Mouse (Mus musculus): ENCODE measurements around the gene Ccdc170. TPM values are rescaled to one million over a fixed set of nuclear protein-coding genes. Genes with fewer than 3 reads are reported as not detected.

The Ccdc170 gene
- polyA plus RNA-seq, 1 experiment from 2014 or later: 0.06 TPM

GRCm38 (mm10) chr10:4491281-4491680, 9.0 kb downstream of the Ccdc170 start:
- WGBS: 45% methylated on average over 2 of the region's 3 CpGs
- Histone ChIP-seq H3K4me3 (ENCODE audit: low read depth, low read length) (no peak overlapping the region), H3K9me3 (replicated peaks; ENCODE audit: control insufficient read depth, low read length) (no peaks in the 10 kb centered on the region), H3K36me3 (replicated peaks; ENCODE audit: control insufficient read depth, insufficient read depth, low read depth, low read length) (no peaks in the 10 kb centered on the region), H3K4me1 (ENCODE audit: control insufficient read depth, insufficient read depth, low read length) (no peaks in the 10 kb centered on the region), H3K9ac (replicated peaks; ENCODE audit: low read length) (no peak overlapping the region), H3K27ac (replicated peaks; ENCODE audit: low read depth, low read length) (no peak overlapping the region), H3K27me3 (ENCODE audit: control insufficient read depth, insufficient read depth, low read length) (no peaks in the 10 kb centered on the region), H3K4me2 (ENCODE audit: low read depth, low read length) (no peak overlapping the region)
- DNase-seq (ENCODE audit: low spot score): no peak
- ATAC-seq (replicated peaks; ENCODE audit: insufficient number of reproducible peaks, low FRiP score, low TSS enrichment, low read depth): no peak

- Histone ChIP-seq H3K4me3 (ENCODE audit: low read depth, low read length) (no peak overlapping the region), H3K9me3 (replicated peaks; ENCODE audit: control insufficient read depth, low read length) (no peaks in the 10 kb centered on the region), H3K27me3 (ENCODE audit: control insufficient read depth, insufficient read depth, low read length) (no peaks in the 10 kb centered on the region), H3K4me1 (ENCODE audit: control insufficient read depth, insufficient read depth, low read length) (no peaks in the 10 kb centered on the region), H3K27ac (replicated peaks; ENCODE audit: low read depth, low read length) (no peak overlapping the region), H3K9ac (replicated peaks; ENCODE audit: low read length) (no peak overlapping the region), H3K4me2 (ENCODE audit: low read depth, low read length) (no peak overlapping the region), H3K36me3 (replicated peaks; ENCODE audit: control insufficient read depth, insufficient read depth, low read depth, low read length) (no peaks in the 10 kb centered on the region)
- DNase-seq (ENCODE audit: low spot score): no peak
- ATAC-seq (replicated peaks; ENCODE audit: insufficient number of reproducible peaks, low FRiP score, low TSS enrichment, low read depth): no peak
- WGBS: 47% methylated on average over 1 of the region's 1 CpGs
Measured at GRCm38 (mm10) chr10:4492045-4492444, 9.7 kb downstream of the Ccdc170 start.

- Histone ChIP-seq H3K4me3 (ENCODE audit: low read depth, low read length) (no peak overlapping the region), H3K9ac (replicated peaks; ENCODE audit: low read length) (no peak overlapping the region), H3K9me3 (replicated peaks; ENCODE audit: control insufficient read depth, low read length) (no peaks in the 10 kb centered on the region), H3K4me1 (ENCODE audit: control insufficient read depth, insufficient read depth, low read length) (no peaks in the 10 kb centered on the region), H3K27ac (replicated peaks; ENCODE audit: low read depth, low read length) (no peak overlapping the region), H3K27me3 (ENCODE audit: control insufficient read depth, insufficient read depth, low read length) (no peaks in the 10 kb centered on the region), H3K4me2 (ENCODE audit: low read depth, low read length) (no peak overlapping the region), H3K36me3 (replicated peaks; ENCODE audit: control insufficient read depth, insufficient read depth, low read depth, low read length) (no peaks in the 10 kb centered on the region)
- no peak for DNase-seq (ENCODE audit: low spot score)
- no peak for ATAC-seq (replicated peaks; ENCODE audit: insufficient number of reproducible peaks, low FRiP score, low TSS enrichment, low read depth)
- WGBS: 20% methylated on average over 4 of the region's 4 CpGs
Measured at GRCm38 (mm10) chr10:4492909-4493308, 10.6 kb downstream of the Ccdc170 start.

- DNase-seq (ENCODE audit: low spot score): no peak
- Histone ChIP-seq H3K9ac (replicated peaks; ENCODE audit: low read length) (no peak overlapping the region), H3K27me3 (ENCODE audit: control insufficient read depth, insufficient read depth, low read length) (no peaks in the 10 kb centered on the region), H3K4me2 (ENCODE audit: low read depth, low read length) (no peak overlapping the region), H3K9me3 (replicated peaks; ENCODE audit: control insufficient read depth, low read length) (no peaks in the 10 kb centered on the region), H3K4me1 (ENCODE audit: control insufficient read depth, insufficient read depth, low read length) (no peaks in the 10 kb centered on the region), H3K36me3 (replicated peaks; ENCODE audit: control insufficient read depth, insufficient read depth, low read depth, low read length) (no peaks in the 10 kb centered on the region), H3K27ac (replicated peaks; ENCODE audit: low read depth, low read length) (no peak overlapping the region), H3K4me3 (ENCODE audit: low read depth, low read length) (no peak overlapping the region)
- 91% methylated on average over 8 of the region's 8 CpGs for WGBS
- no peak for ATAC-seq (replicated peaks; ENCODE audit: insufficient number of reproducible peaks, low FRiP score, low TSS enrichment, low read depth)
Measured at GRCm38 (mm10) chr10:4503251-4503650, 20.9 kb downstream of the Ccdc170 start.

GRCm38 (mm10) chr10:4512725-4513124, 30.4 kb downstream of the Ccdc170 start:
- no peaks in the 10 kb centered on the region for H3K36me3 ChIP-seq (replicated peaks; ENCODE audit: control insufficient read depth, insufficient read depth, low read depth, low read length)
- H3K4me2 ChIP-seq (ENCODE audit: low read depth, low read length): no peak overlapping the region
- no peak overlapping the region for H3K27ac ChIP-seq (replicated peaks; ENCODE audit: low read depth, low read length)
- no peak for ATAC-seq (replicated peaks; ENCODE audit: insufficient number of reproducible peaks, low FRiP score, low TSS enrichment, low read depth)
- no peak overlapping the region for H3K4me3 ChIP-seq (ENCODE audit: low read depth, low read length)
- no peak for DNase-seq (ENCODE audit: low spot score)
- no peaks in the 10 kb centered on the region for H3K4me1 ChIP-seq (ENCODE audit: control insufficient read depth, insufficient read depth, low read length)
- WGBS: 79% methylated on average over 9 of the region's 9 CpGs
- no peaks in the 10 kb centered on the region for H3K9me3 ChIP-seq (replicated peaks; ENCODE audit: control insufficient read depth, low read length)
- H3K27me3 ChIP-seq (ENCODE audit: control insufficient read depth, insufficient read depth, low read length): no peaks in the 10 kb centered on the region
- no peak overlapping the region for H3K9ac ChIP-seq (replicated peaks; ENCODE audit: low read length)

- no peak overlapping the region for H3K4me2 ChIP-seq (ENCODE audit: low read depth, low read length)
- DNase-seq (ENCODE audit: low spot score): no peak
- no peaks in the 10 kb centered on the region for H3K27me3 ChIP-seq (ENCODE audit: control insufficient read depth, insufficient read depth, low read length)
- H3K4me3 ChIP-seq (ENCODE audit: low read depth, low read length): no peak overlapping the region
- no peaks in the 10 kb centered on the region for H3K4me1 ChIP-seq (ENCODE audit: control insufficient read depth, insufficient read depth, low read length)
- H3K27ac ChIP-seq (replicated peaks; ENCODE audit: low read depth, low read length): no peak overlapping the region
- WGBS: 87% methylated on average over 2 of the region's 2 CpGs
- no peak for ATAC-seq (replicated peaks; ENCODE audit: insufficient number of reproducible peaks, low FRiP score, low TSS enrichment, low read depth)
- H3K9ac ChIP-seq (replicated peaks; ENCODE audit: low read length): no peak overlapping the region
- H3K36me3 ChIP-seq (replicated peaks; ENCODE audit: control insufficient read depth, insufficient read depth, low read depth, low read length): no peaks in the 10 kb centered on the region
- no peaks in the 10 kb centered on the region; the same call in 1 of the 2 replicates for H3K9me3 ChIP-seq (replicated peaks; ENCODE audit: control insufficient read depth, low read length)
Measured at GRCm38 (mm10) chr10:4517614-4518013, 35.3 kb downstream of the Ccdc170 start.

GRCm38 (mm10) chr10:4519645-4520044, 37.3 kb downstream of the Ccdc170 start:
- Histone ChIP-seq H3K9me3 (replicated peaks; ENCODE audit: control insufficient read depth, low read length) (no peaks in the 10 kb centered on the region; the same call in 1 of the 2 replicates), H3K27ac (replicated peaks; ENCODE audit: low read depth, low read length) (no peak overlapping the region), H3K4me2 (ENCODE audit: low read depth, low read length) (no peak overlapping the region), H3K36me3 (replicated peaks; ENCODE audit: control insufficient read depth, insufficient read depth, low read depth, low read length) (no peaks in the 10 kb centered on the region), H3K4me1 (ENCODE audit: control insufficient read depth, insufficient read depth, low read length) (no peaks in the 10 kb centered on the region), H3K27me3 (ENCODE audit: control insufficient read depth, insufficient read depth, low read length) (no peaks in the 10 kb centered on the region), H3K4me3 (ENCODE audit: low read depth, low read length) (no peak overlapping the region), H3K9ac (replicated peaks; ENCODE audit: low read length) (no peak overlapping the region)
- WGBS: 83% methylated on average over 3 of the region's 3 CpGs
- ATAC-seq (replicated peaks; ENCODE audit: insufficient number of reproducible peaks, low FRiP score, low TSS enrichment, low read depth) (no peak), DNase-seq (ENCODE audit: low spot score) (no peak)

- Histone ChIP-seq H3K27ac (replicated peaks; ENCODE audit: low read depth, low read length) (no peak overlapping the region), H3K9me3 (replicated peaks; ENCODE audit: control insufficient read depth, low read length) (no peaks in the 10 kb centered on the region; the same call in 1 of the 2 replicates), H3K36me3 (replicated peaks; ENCODE audit: control insufficient read depth, insufficient read depth, low read depth, low read length) (no peaks in the 10 kb centered on the region), H3K4me2 (ENCODE audit: low read depth, low read length) (no peak overlapping the region), H3K27me3 (ENCODE audit: control insufficient read depth, insufficient read depth, low read length) (no peaks in the 10 kb centered on the region), H3K9ac (replicated peaks; ENCODE audit: low read length) (no peak overlapping the region), H3K4me1 (ENCODE audit: control insufficient read depth, insufficient read depth, low read length) (no peaks in the 10 kb centered on the region), H3K4me3 (ENCODE audit: low read depth, low read length) (no peak overlapping the region)
- 53% methylated on average over 6 of the region's 6 CpGs for WGBS
- DNase-seq (ENCODE audit: low spot score): no peak
- no peak for ATAC-seq (replicated peaks; ENCODE audit: insufficient number of reproducible peaks, low FRiP score, low TSS enrichment, low read depth)
Measured at GRCm38 (mm10) chr10:4520394-4521102, 38.2 kb downstream of the Ccdc170 start.

All from embryonic facial prominence, embryonic 11.5 days (tissue).